Mouse (Mus musculus): Measurements from ENCODE around the gene Hmgb3. TPM values are rescaled to one million over a fixed set of nuclear protein-coding genes. Genes with fewer than 3 reads are reported as not detected.

Gene Hmgb3
- polyA plus RNA-seq, 1 experiment from 2014 or later = 679 TPM

Small RNA genes lying within 50 kb of the gene (microRNA-seq; reads per million reads assigned to microRNA genes)
- not detected for gene Gm23945

Other genes starting within 250 kb of the Hmgb3 start
- gene Mtmr1, start 191.2 kb upstream of the Hmgb3 start, polyA plus RNA-seq (2016; fragmentation: Nextera tagmentation; extraction: Ambion mirVana) = 16.8 and 19.4 TPM in 2 replicates
- gene Cd99l2, start 63.1 kb upstream of the Hmgb3 start, polyA plus RNA-seq (2016; fragmentation: Nextera tagmentation; extraction: Ambion mirVana) = 45.9 and 50.2 TPM in 2 replicates
- 0.47 and 0.62 TPM in 2 replicates for gene Gpr50, start 107.7 kb downstream of the Hmgb3 start, polyA plus RNA-seq (2016; fragmentation: Nextera tagmentation; extraction: Ambion mirVana)